Comparison of ENCODE assay signal across 8 mouse cellular contexts in the genomic region with DNA sequence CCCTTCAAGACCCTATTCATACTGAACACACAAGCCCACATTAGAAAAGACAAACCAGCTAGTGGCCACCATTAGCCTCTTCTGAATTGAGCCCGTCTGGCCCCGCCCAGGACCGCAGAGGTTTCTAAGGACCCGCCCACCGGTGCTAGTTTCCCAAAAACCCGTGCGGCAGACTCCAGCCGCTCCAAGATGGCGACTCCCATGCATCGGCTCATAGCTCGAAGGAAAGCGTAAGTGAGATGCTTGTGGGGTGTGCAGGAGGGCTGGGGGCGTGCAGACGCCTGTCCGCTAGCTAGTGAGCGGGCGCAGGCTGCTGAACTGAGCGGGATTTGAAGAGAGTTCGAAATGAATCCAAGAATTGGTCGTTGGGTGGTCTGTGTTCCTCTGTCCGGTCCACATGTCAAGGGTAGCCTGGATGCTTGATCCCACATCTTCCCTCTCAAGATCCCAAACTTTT. TPM values are rescaled to one million over a fixed set of nuclear protein-coding genes. Genes with fewer than 3 reads are reported as not detected.
DNase-seq lines count a peak whose midpoint lies in the region; ATAC-seq lines count a peak whose summit lies in the region.

A gene (plus strand): TSS at position 168 of the 457 bp plus-strand sequence.

- peak; percentile 99 for ATAC-seq in activated CD4-positive, CD25-positive, alpha-beta regulatory T cell, adult 4 months
- peak; percentile 100 for ATAC-seq in common myeloid progenitor, adult 5-6 weeks (replicated peaks; ENCODE audit: low read depth, poor library complexity, severe bottlenecking)
- ATAC-seq in megakaryocyte, adult 5-6 weeks (ENCODE audit: poor library complexity, severe bottlenecking), result peak; percentile 100

- peak; percentile 77 to 86 for DNase-seq in gastrocnemius, adult 8-10 months (ENCODE audit: low spot score in 2 of 2)
- peak; percentile 44 for DNase-seq in hindlimb bud, embryonic 11.5 days (ENCODE audit: extremely low spot score, low read depth, low spot score)
- peak; percentile 77 to 83 for DNase-seq in left cerebral cortex, adult 8-10 months (ENCODE audit: low spot score in 2 of 2)
- peak; percentile 92 for DNase-seq in right cerebral cortex, adult 18-20 months
- peak; percentile 56 for DNase-seq in urinary bladder, adult 2 months (ENCODE audit: low spot score)

RNA-seq across cellular contexts. Expression of the gene that starts here (rescaled TPM):
- 10 to 100 TPM; 25.2 to 27.5 TPM for polyA plus RNA-seq in activated CD4-positive, CD25-positive, alpha-beta regulatory T cell, adult 4 months (2017; shearing (Covaris generic))
- 9.6 and 22.0 TPM in 2 replicates for total RNA-seq in common myeloid progenitor, adult 5-6 weeks (2017)
- 10 to 100 TPM in 1 of 4 experiments, 1 to 10 TPM in 3; 5.1 to 11.2 (median 6.2) TPM for total RNA-seq in gastrocnemius, adult 8-10 months (2022)
- 10 to 100 TPM in 2 of 4 experiments, 1 to 10 TPM in 2; 7.2 to 13.0 (median 9.8) TPM for total RNA-seq in left cerebral cortex, adult 8-10 months (2022)
- 14.2 and 19.0 TPM in 2 replicates for total RNA-seq in megakaryocyte, adult 5-6 weeks (2015)
- total RNA-seq in megakaryocyte, adult 5-6 weeks (2017), result 1.9 and 3.2 TPM in 2 replicates
- 9.4 and 11.0 TPM in 2 replicates for polyA plus RNA-seq in urinary bladder, adult 2 months (2012; rRNA removed)

Comparison
In these comparisons a context has a peak if more than half of its experiments do, and no peak if none do; other contexts are left out.
1. Peak in every context shown above with its lines: DNase-seq and ATAC-seq.